Mouse (Mus musculus): ENCODE data around the gene Aida.

DNA sequence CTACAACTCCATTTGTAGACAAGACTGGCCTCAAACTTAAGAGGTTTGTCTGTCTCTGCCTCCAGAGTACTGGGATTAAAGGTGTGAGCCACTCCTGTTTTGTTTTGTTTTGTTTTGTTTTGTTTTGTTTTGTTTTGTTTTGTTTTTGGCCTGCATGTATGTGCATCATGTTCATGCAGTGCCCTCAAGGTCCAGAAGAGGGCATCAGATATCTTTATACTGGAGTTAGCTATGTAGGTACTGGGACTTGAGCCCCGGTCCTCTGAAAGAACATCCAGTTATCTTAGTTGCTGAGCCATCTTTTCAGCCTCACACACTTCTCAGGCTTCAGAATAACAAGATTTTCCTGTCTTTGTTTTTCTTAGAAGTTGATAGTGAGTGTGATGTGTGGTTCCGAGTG is 19.4 kb downstream of the Aida start:
- TF ChIP-seq CTCF (IDR thresholded peaks at IDR 0.05 in 2 of 3, conservative IDR thresholded peaks at IDR 0.05 in 1 of 3; ENCODE audit: control insufficient read depth in 1 of 3, insufficient read depth in 1 of 3, low read depth in 2 of 3, low read length in 3 of 3, poor library complexity in 1 of 3, severe bottlenecking in 1 of 3) (peak; percentile 11 to 52 (median 47); a peak in 4 of 6 replicates), ZKSCAN1 (IDR thresholded peaks at IDR 0.05; ENCODE audit: low read depth, low read length) (no peak), RCOR1 (IDR thresholded peaks at IDR 0.05; ENCODE audit: low read depth, low read length) (no peak)

Measured in MEL (cell line).